Mouse (Mus musculus): ENCODE results near the gene Clpb. TPM values are rescaled to one million over a fixed set of nuclear protein-coding genes. Genes with fewer than 3 reads are reported as not detected.

Gene Clpb
- total RNA-seq, 2 experiments from 2014 or later = 55.6 to 57.1 TPM

- Histone ChIP-seq H3K4me3 (no peak overlapping the region), H3K27ac (no peak overlapping the region)
- intact Hi-C loops (cut with DNase I) = loop anchor here (5.0 kb wide), 1 partner anchor 44 kb away; no protein-coding TSS in a partner anchor
- no peak for DNase-seq (ENCODE audit: extremely low spot score in 1 of 2, low spot score in 2 of 2)
- no peak for TF ChIP-seq CTCF (IDR thresholded peaks at IDR 0.05)
These were observed 168.0 kb downstream of the Clpb start for GRCm38 (mm10) chr7:101831437-101831836.

- no peak for TF ChIP-seq CTCF (IDR thresholded peaks at IDR 0.05)
- DNase-seq (ENCODE audit: extremely low spot score in 1 of 2, low spot score in 2 of 2) = no peak
These were observed 168.9 kb downstream of the Clpb start for GRCm38 (mm10) chr7:101832372-101832771.

GRCm38 (mm10) chr7:101833352-101833751, 169.9 kb downstream of the Clpb start:
- intact Hi-C loops (cut with DNase I) = loop anchor here (5.0 kb wide), 1 partner anchor 46 kb away; no protein-coding TSS in a partner anchor
- H3K27ac ChIP-seq = no peak overlapping the region
- no peak overlapping the region for H3K4me3 ChIP-seq
- DNase-seq (ENCODE audit: extremely low spot score in 1 of 2, low spot score in 2 of 2) = no peak
- no peak; the same call in 1 of the 2 replicates for TF ChIP-seq CTCF (IDR thresholded peaks at IDR 0.05)

More at GRCm38 (mm10) chr7:101832372-101832771, 168.9 kb downstream of the Clpb start:
- intact Hi-C loops (cut with DNase I) = loop anchor here (5.0 kb wide), 1 partner anchor 45 kb away; no protein-coding TSS in a partner anchor
- H3K27ac ChIP-seq = no peak overlapping the region
- H3K4me3 ChIP-seq = no peak overlapping the region

GRCm38 (mm10) chr7:101833916-101834584, 170.6 kb downstream of the Clpb start:
- no peak overlapping the region for H3K4me3 ChIP-seq

GRCm38 (mm10) chr7:101834903-101835302, 171.5 kb downstream of the Clpb start:
- no peak for DNase-seq (ENCODE audit: extremely low spot score in 1 of 2, low spot score in 2 of 2)
- no peak overlapping the region for H3K27ac ChIP-seq
- TF ChIP-seq CTCF (IDR thresholded peaks at IDR 0.05) = no peak
- H3K4me3 ChIP-seq = no peak overlapping the region
- intact Hi-C loops (cut with DNase I) = loop anchor here (5.0 kb wide), 2 partner anchors 47 to 48 kb away; no protein-coding TSS in a partner anchor

More at GRCm38 (mm10) chr7:101833916-101834584, 170.6 kb downstream of the Clpb start:
- TF ChIP-seq CTCF (IDR thresholded peaks at IDR 0.05) = no peak
- no peak for DNase-seq (ENCODE audit: extremely low spot score in 1 of 2, low spot score in 2 of 2)
- H3K27ac ChIP-seq = no peak overlapping the region
- intact Hi-C loops (cut with DNase I) = loop anchor here (5.0 kb wide), 1 partner anchor 47 kb away; no protein-coding TSS in a partner anchor

- TF ChIP-seq CTCF (IDR thresholded peaks at IDR 0.05) = peak; percentile 45
- intact Hi-C loops (cut with DNase I) = loop anchor here (1.0 to 5.0 kb wide), 2 partner anchors 47 to 156 kb away; no protein-coding TSS in a partner anchor
- H3K4me3 ChIP-seq = peak overlapping the region; percentile 77
- peak overlapping the region; percentile 91; the same call in 1 of the 2 replicates for H3K27ac ChIP-seq
- no peak for DNase-seq (ENCODE audit: extremely low spot score in 1 of 2, low spot score in 2 of 2)
These were observed 172.2 kb downstream of the Clpb start for GRCm38 (mm10) chr7:101835457-101836109.

- DNase-seq (ENCODE audit: extremely low spot score in 1 of 2, low spot score in 2 of 2) = peak; percentile 45 to 59
- intact Hi-C loops (cut with DNase I) = loop anchor here (1.0 to 5.0 kb wide), 3 partner anchors 46 to 157 kb away; no protein-coding TSS in a partner anchor
- peak overlapping the region; percentile 77 for H3K4me3 ChIP-seq
- TF ChIP-seq CTCF (IDR thresholded peaks at IDR 0.05) = no peak
- peak overlapping the region; percentile 91 for H3K27ac ChIP-seq
These were observed 173.1 kb downstream of the Clpb start for GRCm38 (mm10) chr7:101836271-101837153.

GRCm38 (mm10) chr7:101837154-101837605, 173.7 kb downstream of the Clpb start:
- intact Hi-C loops (cut with DNase I) = loop anchor here (1.0 to 5.0 kb wide), 2 partner anchors 45 to 59 kb away; no protein-coding TSS in a partner anchor
- no peak for DNase-seq (ENCODE audit: extremely low spot score in 1 of 2, low spot score in 2 of 2)
- H3K4me3 ChIP-seq = peak overlapping the region; percentile 77
- peak overlapping the region; percentile 91 for H3K27ac ChIP-seq
- no peak for TF ChIP-seq CTCF (IDR thresholded peaks at IDR 0.05)

GRCm38 (mm10) chr7:101837606-101838471, 174.4 kb downstream of the Clpb start, which contains the start of gene Inppl1:
TSS of gene Inppl1 (minus strand) at chr7:101838229.
- TF ChIP-seq CTCF (IDR thresholded peaks at IDR 0.05) = peak; percentile 53
- peak within 1 kb of the TSS; percentile 91 for H3K27ac ChIP-seq
- peak; percentile 75 to 77 for DNase-seq (ENCODE audit: extremely low spot score in 1 of 2, low spot score in 2 of 2)
- intact Hi-C loops (cut with DNase I) = loop anchor here (1.0 to 5.0 kb wide), 2 partner anchors 44 to 58 kb away; no protein-coding TSS in a partner anchor
- peak within 1 kb of the TSS; percentile 77 for H3K4me3 ChIP-seq

- Histone ChIP-seq H3K27ac (no peak overlapping the region), H3K4me3 (no peak overlapping the region)
- TF ChIP-seq CTCF (IDR thresholded peaks at IDR 0.05) = no peak
- intact Hi-C loops (cut with DNase I) = no loop called here
- DNase-seq (ENCODE audit: extremely low spot score in 1 of 2, low spot score in 2 of 2) = no peak
These were observed 180.8 kb downstream of the Clpb start for GRCm38 (mm10) chr7:101844186-101844585.

Other genes with a start within 250 kb of the Clpb start
- 100 to 1,000 TPM; 372 to 375 TPM for gene Pde2a, start 241.9 kb upstream of the Clpb start, total RNA-seq (2021)
- not detected for gene Art2b, start 78.0 kb upstream of the Clpb start, total RNA-seq (2021)
- not detected for gene Phox2a, start 154.7 kb downstream of the Clpb start, total RNA-seq (2021)
- gene Inppl1, start 174.6 kb downstream of the Clpb start, total RNA-seq (2021) = 10 to 100 TPM; 28.1 to 34.7 TPM
- not detected for gene Folr2, start 193.6 kb downstream of the Clpb start, total RNA-seq (2021)
- 10 to 100 TPM; 31.4 to 32.6 TPM for gene Anapc15, start 200.1 kb downstream of the Clpb start, total RNA-seq (2021)
- 1 to 10 TPM; 1.1 to 1.8 TPM for gene Folr1, start 207.2 kb downstream of the Clpb start, total RNA-seq (2021)
- 10 to 100 TPM; 87.9 to 90.9 TPM for gene Lamtor1, start 242.3 kb downstream of the Clpb start, total RNA-seq (2021)
- not detected for gene Tomt, start 242.7 kb downstream of the Clpb start, total RNA-seq (2021)

All from left cerebral cortex, adult 2 months (tissue).